Mouse (Mus musculus): ENCODE measurements around the gene Mecom.

Gene Mecom

DNA sequence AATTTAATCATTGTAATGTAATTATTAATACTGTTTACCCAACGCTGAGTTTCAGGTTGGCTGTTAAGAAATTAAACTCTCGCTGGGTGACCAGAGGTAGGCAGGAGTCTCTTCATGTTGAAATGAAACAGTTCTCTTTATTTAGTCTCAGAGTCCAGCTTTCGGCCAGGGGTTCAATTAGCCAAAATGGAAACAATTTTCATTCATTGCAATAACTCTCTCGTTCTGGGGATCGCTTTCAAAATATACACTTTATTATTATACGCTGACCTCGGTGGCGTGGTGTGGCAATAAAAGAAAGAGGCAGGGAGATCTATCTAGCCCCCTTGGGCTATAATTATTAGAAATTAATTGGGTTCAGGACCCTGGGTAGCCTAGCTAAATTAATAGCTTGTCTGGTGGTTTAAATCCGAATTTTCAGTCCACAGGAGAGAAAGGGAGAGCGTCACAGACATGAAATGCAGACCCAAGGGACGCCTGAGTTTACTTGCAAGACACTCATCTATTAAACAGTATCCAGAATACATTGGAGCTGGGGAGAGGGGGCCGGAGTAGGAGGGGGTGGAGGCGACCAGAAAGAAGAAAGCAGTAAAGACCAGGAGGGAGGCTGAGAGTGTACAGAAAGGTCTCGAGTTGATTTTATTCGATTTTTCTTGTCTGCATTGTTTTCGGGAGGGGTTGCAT lies 34.4 kb downstream of the Mecom start:
- peak; percentile 86 for DNase-seq

DNA sequence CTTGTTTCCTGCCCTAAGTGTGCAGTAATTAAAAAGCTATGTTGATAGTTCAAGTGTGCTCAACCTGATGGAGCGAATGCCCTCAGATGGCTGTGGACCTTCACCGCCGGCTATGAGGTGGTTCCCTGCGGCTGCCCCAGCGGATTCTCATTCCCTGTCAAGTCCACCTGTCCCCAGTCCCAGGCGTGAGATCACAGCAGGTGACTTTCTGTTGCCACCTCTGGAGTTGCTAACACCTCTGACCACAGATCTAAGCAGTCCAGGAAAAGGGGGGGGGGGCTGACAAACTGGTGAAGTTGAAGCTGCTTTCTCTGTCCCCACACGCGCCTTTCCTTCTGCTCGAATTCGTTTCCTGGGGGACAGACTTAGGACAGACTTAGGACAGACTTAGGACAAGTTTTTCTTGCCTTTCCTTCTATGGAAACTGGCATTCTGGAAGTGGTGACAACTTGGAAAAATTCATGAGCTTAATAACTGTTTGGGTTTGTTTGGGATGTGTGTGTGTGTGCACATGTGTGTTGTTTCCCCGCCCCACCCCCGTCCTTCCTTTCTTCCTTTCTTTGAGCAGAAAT lies 35.3 kb downstream of the Mecom start:
- no peak for DNase-seq

DNA sequence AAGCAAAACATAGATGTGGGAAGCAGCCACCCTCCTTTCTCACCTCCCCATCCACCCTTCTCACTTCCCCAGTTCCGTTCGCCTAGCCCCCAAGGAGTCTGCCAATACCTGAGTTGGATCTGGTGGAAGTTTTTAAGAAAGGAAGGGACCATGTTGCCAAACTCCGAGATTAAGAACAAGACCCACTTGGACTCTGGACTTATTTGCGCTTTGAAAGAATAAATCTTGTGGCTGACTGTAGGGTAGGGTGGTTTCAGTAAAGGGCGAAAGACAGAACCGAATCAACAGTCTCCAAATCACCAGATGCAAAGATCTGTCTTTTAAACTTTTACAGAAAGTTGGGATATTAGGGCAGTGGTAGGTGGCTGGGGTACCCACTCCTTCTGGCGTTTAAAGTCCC lies 36.0 kb downstream of the Mecom start:
- DNase-seq = no peak

DNA sequence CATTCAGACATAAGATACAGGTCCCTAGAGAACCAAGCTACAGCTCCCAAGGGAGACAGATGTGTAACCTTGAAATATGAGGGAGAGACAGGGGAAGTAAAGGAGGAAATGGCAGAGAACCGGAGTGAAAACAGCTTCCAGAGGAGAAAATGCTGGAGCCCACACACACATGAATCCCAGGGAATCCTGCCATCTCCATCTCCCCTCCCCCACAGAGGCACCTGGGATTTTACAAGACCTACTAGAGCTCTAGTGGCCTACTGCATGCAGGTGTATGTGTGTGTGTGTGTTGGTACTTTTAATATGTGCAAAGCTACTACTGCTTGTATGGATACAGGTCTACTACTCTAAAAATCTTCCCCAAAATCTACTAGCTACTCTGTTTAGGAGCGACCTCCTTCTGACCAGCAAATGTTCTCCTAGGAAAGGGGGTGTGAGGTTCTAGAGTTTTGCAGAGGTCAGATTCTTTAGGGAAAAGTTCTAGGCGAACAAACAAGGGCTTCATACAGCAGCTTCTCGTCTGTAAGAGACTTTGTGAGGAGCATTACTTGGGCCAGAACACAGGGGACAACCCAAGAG lies 36.7 kb downstream of the Mecom start:
- no peak for DNase-seq

DNA sequence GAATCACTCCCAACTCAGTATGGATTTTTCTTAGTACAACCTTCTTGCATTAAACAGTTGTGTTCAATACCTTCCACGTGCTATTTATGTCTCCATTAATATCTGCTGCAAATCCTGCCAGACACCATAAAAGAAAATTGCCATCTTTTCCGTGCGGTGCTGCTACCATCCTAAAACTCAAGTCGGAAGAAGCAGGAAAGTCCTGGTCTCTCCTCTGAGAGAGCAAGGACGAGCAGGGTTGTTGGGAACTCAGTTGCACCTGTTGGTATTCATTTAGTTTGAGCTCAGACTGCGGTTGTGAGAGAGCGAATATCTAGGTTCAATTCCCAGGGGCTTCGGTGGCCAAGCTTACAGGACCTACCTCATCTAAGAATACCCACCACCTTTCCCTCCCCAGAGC lies 37.2 kb downstream of the Mecom start:
- DNase-seq = no peak

DNA sequence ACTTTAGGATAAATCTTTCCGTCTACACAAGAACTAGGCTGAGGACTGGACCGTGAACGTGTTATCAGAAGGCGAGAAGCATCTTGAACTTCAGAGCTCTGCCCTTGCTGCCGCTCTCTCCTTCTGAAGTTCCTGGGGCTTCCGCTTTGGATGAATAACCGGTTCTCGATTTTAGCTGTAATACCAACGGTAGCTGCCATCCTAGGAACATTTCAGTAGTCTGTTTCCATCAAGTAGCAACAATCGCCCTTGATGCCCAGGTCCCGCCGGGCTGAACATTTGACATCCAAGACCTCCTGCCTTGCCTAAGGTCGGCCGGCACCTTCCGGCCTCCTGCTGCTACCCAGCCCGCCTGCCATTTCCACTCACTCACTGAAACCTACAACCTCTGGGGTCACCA lies 37.7 kb downstream of the Mecom start:
- DNase-seq = no peak

DNA sequence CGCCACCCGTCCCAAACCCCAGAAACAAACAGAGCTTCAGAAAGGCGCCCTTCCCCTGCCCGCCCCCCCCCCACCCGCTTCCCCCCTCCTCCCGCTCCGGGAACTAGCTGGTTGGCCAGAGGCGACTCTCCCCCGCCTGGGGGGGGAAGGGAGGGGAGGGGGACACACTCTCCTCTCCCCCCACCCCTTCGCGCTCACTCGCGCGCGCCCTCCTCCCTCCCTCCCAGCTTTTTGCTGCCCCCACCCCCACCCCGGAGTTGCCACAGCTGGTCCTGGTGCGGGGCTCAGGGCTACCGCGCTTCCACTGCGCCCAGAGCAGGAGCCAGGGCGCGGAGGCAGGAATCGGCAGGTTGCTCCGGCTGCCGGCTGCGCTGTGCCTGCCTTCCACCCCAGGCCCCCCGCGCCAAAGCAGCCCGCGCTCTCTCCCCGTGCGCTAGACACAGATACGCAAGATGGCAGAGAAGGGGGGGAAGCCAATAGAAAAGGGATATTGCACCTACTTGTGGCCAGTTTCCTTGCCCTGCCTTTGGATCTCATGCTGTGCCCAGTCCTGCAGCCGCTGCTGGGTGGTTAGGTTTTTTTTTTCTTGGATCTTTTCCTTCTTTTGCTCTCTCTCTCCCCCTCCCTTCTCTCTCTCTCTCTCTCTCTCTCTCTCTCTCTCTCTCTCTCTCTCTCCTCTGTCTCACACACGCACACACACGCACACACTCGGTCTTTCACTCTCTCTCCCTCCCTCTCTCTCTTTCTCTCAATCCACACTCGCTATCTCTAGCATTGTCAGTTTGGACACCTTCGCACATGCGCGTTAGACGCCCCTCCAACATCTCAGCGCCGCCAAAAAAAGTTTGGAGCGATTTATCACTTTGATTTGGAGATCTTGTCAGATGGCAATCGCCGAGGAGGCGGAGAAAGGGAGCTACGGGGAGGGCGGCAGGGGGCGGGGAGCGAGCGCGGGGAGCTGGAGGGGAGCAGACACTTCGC lies 38.6 kb downstream of the Mecom start:
- DNase-seq = peak; percentile 98

DNA sequence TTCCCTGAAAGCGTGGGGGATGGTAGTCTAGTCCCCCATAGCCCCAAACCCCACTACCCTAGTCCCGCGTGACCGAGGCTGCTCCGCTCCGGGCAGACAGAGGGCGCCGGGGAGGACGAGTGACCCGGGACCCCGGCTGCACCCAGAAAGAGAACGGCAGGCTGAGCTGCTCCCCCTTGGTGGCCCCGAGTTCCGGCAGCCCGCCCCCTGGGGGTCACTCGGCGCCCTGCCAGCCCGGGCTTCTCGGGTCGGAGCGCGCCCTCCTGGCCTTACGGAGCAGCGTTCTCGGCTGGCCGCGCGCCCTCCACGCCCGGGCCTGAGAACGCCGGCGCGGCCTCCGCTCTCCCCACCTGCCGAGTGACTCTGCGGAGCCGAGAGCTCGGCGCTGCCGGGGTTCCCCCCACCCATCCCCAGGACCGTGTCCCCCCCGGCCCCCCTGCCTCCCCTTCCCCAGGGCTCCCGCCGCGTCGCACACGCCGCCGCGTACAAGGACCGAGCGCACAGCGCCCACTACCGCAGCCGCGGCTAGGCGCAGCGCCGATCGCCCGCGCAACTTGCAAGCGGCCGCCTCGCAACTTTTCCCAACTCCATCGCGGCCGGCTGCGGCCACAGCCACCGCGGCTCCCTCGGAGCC lies 39.4 kb downstream of the Mecom start:
- peak; percentile 99 for DNase-seq

DNA sequence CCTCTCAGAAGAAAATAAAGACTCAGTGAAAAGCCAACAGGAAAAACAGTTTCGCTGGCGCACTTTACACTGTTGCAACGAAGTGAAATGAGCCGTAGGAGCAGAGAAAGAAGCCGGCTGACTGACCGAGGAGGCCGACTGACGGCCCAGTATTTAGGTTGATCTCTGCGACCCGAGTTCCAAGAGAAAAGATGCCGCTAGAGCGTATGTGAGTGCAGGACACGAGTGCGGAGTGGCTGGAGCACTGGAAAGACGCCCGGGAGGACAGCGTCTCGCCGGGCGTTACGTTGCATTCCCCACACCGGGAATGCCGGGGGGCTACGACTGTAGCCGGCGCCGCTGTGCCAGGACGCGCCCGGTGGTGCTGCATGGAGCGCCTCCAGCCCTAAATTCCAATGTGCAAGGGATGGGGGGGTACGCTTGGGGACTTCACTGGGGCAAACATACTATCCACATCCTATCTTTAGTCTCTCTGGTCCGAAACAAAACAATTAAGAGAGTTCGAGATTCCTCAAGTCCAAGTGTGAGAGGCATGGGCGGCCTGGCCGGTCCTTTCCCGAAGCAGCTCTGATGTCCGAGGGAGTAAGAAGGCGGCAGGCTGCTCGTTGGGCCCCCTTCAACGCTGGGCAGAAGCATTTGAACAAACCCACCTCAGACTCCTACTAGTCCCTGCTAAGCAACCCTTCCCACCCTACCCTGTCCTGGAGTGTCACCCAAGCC lies 40.1 kb downstream of the Mecom start:
- no peak for DNase-seq

DNA sequence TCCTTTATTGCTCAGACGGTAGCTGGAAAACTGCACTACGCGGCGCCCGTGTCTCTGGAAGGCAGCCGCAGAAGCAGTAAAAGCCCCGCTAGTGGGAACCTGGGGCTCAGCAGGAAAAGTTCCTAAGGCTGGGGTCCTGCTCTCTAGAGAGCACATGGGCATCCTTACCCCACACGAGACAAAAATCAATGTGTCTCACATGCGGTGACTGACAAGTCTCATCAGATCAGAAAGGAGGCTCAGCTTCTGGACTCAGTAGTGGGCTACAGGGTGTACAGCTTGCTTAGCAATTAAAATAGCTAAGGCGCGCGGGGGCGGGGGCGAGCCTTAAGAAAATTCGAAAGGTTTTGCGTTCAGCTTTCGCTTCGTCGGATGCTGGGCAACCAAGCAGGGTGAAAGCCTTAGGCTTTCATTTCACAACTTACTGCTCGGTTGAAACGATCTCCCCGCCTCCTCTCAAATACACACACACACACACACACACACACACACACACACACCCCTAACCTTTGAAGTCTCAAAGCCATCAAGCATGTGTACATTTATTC lies 40.7 kb downstream of the Mecom start:
- DNase-seq = peak; percentile 97

DNA sequence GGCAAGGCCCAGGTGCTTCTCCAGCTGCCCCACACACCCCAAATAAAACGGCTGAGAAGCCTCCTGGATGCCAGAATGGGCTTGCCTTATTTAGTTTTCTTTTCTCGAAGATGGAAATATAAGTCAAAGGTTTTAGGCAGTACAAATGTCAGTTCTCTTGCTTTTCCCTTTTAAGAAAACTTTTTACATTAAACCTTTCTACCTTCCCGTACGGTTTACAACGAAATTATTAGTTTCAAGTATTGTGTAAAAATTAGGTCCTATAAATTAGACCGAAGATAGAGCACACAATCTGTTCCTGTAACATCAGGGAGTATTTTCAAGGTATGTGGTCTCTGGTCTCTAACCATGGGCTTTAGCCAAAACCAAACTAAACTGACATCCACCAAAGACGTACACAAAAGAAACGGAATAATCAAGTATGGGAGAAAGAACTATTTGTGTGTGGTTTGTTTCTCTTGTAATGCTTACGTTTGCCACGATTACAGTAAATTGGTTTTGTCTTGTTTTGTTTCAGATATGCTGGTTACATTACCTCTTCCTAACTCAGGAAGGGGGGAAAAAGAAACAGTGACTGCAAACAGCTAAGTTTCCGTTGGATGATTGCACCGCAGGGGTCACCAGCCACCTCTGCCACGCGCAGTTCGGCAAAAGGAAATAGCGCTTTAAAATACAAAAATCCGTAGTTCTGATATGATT lies 41.3 kb downstream of the Mecom start:
- no peak for DNase-seq

DNA sequence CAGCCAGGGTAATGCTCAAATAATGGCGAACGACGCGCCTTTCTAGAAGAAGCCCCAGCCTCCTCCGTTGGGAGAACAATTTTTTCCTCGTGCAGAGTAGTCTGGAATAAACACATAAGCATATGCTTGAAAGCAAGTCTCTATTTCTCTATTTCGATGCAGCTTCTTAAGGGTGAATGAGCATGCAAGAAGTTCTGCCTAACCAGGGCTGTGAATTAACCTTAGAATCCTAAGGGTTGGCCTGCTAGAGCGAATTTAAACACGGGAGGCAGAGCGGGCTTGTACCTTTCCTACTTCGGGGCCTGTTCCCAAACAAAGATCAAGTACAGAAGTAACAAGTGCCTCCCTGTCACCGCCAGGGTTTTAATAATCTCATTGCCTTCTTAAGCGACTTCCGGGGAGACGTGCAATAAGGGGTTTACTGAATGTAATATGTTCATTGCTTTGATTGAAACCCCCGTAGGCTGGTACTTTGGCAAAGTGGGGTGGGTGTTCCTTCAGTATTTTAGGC lies 42.0 kb downstream of the Mecom start:
- peak; percentile 82 for DNase-seq

DNA sequence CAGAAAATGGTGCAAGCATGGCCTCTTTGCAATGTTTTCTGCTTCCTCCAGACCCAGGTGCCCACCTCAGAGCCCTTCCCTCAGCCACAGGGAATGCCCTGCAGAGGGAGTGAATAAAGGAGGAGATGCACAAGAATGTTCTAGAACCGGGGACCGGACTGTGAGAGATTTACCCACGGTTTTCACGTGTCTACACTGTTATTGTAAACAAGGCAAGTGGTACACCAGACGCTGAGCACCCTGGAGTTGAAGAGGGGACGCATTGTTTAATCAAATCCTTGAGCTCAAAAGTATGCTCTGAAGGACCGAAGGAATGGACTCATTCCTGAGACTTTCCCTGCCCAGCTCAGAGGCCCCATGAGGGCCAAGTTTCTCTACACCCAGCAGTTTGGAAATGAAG lies 43.2 kb downstream of the Mecom start:
- DNase-seq = peak; percentile 88

DNA sequence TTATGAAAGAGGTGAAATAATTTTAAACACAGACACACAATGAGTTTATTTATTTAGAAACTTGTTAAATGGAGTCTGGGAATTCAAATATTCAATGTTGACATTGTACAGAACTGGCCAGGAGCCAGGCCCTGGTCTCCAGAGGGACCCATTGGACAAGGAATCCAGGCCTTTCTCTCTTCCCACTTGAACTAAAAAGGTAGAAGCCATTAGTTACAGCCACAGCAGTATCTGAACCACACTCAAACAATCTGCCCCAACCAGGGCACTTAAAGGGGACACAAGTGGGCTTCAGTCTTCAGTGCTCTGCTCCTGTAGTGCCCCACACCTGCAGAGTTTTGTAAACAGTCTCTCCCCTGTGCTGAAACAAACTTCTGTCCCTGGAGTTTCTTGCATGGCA lies 44.0 kb downstream of the Mecom start:
- DNase-seq = peak; percentile 70

DNA sequence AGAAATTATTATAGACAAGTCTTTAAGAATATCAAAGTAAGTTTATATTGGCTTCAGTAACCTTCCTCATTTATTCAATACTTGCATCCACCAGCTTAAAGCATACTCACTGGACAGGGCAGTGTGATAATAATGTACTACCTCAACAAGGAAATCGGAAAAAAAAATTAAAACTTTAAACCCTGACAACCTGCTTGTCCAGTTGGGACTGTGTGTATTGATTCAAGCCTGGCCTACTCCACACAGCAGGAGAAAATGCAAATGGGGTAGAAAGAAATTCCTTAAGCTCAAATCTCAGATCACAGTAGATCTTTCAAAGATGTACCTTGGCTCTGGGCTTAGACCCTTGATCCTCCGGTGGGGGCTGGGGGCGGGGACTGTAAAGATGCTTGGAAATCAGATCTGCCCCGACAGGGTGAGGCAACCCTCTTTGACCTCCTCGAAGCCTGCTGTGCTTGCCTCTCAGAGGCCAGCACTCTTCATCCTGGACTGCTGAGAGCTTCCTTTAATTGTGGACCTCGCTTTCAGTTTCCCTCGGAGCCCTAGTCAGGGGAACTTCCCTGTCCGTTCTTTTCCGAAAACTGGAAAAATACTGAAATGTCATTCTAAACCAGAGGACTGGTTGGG lies 49.5 kb downstream of the Mecom start:
- peak; percentile 95 for DNase-seq

DNA sequence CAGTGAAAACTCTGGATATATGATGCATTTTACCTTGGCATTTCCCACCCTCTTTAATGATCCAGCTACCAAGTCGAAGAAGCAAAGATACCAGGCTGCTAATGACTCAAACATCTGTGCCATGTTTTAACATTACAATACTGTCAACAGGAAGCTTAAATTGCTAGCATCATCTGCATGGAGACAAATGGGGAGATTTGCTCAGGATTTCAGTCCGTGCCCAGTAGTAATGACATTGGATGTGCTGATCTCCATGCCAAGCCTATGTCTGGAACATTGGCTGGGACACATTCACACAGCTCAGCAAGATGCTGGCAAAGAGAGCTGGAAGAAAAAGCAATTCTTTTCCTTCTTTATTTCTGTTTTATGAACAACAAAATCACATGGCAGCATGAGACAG lies 53.4 kb downstream of the Mecom start:
- peak; percentile 72 for DNase-seq

DNA sequence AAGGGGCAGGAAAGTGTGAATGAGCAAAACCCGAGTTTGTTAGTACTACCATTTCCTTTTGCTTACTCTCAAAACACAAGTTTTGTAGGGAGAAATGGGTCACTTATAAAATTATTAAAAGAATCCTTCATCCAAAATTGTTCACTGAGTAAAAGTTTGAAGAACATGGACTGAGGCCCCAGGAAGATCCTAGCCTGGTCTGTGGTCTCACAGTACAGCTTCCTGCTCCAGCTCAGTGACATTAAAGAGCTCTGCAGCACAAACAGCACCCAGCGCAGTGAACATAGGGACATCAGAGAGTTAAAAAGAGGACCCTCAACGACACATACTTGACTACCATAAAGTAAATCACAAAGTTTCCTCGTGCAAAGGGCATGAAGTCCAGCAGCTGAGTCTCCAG lies 59.0 kb downstream of the Mecom start:
- peak; percentile 55 for DNase-seq

DNA sequence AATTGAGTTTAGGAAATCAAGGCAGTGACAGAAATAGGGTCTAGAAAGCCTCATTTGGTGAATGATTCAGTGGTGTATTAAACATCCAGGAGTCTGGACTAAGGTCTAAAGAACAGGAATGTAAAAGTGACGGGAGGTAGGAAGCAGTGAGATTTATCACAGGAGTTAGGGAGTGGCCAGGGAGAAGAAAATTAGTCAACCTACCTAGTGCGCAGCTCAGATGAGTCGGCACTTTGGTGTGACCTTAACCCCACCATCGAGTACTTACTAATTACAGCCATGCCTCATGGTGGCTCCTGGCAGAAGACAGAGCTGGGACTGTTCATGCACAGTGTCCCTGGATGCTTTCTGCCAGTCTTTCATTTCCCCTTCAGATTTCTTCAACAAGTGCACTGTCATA lies 61.4 kb downstream of the Mecom start:
- DNase-seq = no peak

DNA sequence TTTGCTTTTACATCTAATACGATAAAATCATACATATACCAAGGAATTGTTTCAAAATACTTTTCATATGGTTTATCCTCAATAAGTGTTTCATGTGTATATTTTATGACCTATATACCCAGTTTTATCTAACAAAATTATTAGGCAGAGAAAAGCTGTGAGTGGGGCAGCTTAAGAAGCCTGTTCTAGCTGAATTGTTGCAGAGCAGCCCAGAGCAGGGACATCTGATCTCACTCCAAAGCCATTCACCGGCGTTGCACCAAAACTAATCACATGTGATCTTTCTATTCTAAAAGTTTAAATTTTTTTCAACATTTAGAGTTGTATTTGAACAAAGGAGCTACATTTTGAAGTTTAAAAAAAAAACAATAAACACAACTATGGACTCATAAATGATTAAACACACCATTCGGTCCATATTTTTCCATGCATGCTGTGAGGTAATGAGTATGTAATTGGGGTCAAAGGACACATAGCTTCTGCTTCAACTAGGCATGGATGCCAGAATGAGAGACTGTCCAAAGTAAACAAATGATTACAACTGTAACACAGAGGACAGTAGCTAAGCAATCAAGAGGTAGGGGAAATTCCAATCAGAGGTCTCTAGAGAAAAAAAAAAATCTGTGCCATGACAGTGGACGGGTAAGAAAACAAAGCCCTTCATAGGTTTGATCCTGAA lies 64.7 kb downstream of the Mecom start:
- DNase-seq = peak; percentile 55

DNA sequence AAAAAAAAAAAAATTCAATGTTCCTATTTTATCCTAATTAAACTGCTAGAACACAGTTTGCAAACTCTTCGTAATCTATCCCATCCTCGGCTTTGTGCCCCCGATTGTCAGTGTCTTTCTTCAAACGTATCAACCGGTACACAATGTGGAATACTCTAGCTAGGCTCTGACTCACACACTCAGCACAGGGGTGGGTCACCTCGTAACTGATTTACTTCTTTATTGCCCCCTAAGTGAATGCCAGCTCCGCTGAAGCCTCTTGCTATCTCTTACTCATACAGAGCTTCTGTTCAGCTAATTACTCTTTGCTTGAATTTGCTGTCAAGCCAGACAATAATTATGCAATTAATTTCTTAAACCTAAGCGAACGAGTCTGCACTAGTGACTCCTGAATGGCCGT lies 66.1 kb downstream of the Mecom start:
- DNase-seq = peak; percentile 68
